Mouse (Mus musculus) R1 (cell line): ENCODE results near the gene Sdsl.

Source experiments
- DNase-seq: peaks from one replicate; pipeline ENCODE4 v3.0.0-alpha.2; 2018; ENCODE audit warnings: low read depth, low spot score

Gene Sdsl

DNA sequence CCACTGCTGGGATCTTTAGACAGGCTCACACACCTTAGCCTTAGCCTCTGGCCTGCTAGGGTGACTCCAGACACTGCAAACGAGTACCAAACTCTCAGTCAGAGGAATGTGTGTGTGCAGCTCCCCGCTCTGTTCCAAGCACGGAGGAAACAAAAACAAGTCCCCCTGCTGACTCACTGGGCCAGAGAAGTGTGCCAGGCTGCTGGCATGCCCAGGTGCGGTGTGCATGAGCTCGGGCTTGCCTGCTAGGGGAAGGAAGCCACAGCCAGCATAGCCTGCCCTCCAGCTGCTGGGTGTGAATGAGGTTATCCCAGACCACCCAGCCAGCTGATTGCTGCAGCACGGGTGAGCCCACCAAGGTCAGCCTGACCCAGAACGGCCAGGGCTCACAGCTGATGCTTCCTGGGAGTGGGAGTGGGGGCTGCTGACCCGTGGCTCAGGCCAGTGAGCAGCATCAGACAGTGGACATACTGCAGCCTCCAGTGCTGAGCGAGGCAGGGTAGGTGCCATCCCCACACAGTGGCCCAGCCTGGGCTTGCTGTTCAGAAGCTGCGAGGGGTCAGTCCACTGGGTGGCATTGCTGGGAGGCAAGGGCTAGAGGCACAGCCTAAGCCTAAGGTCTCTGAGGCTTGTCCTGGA, 22.6 kb upstream of the Sdsl start:
- DNase-seq, result no peak

DNA sequence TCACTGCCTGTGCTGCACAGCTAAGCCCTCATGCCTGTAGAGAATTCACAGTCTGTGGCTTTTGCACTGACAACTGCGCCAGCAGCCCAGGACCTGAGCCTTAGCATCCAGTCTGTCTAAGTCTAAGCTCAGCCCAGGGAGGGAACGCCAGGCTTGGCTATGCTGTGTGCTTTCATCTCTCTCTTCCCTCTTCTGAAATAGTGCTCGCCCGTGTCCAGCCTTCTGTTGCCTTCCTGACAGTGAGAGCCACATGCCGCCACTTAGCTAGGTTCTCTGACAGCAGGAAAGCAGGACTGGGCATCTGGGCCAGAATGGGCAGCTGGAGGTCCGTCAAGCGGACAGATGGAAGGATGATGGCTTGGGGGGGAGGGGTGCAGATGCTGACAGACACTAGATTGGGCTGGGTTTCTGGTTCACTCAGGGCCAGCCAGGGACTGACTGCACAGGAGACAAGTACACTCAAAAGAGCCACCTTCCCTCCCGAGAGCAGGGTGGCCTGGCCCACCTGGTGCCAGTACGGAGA, 21.3 kb upstream of the Sdsl start:
- DNase-seq, result no peak

DNA sequence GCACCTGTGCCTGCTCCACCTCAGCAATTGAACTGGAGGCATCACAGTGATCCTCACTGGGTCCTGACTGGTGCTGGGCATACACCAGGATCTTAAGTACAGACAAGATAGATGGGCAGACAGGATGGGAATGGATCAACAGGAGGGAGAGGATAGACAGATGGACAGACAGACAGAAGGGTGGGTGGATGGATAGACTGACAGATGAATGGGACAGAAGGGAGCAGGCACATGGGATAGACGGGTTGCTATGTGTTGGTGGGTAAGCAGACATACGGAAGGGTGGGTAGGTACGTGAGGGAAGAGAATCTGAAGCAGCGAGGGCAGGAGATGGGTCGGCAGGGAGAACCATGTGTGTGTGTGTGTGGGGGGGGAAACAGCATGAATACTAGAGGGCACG, 20.8 kb upstream of the Sdsl start:
- no peak for DNase-seq

DNA sequence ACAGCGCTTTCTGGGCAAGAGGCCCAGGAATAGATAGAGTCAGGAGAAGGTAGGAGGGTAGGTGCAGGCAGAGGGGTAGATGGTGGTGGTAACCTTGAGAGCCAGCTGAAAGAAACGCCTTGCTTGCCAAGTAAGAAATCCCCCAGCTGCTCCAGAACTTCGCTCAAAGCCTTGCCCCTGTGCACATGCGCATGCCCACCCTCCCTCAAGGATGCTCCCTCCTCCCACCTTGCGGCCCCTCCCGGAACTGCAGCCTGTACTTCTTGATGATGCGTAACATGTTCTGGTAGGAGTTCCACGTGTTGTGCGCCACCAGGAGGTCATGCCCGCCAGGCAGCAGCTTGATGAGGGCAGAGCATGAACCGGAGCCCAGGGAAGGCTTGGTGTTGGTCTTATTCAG, 19.8 kb upstream of the Sdsl start:
- DNase-seq, result peak; percentile 93

DNA sequence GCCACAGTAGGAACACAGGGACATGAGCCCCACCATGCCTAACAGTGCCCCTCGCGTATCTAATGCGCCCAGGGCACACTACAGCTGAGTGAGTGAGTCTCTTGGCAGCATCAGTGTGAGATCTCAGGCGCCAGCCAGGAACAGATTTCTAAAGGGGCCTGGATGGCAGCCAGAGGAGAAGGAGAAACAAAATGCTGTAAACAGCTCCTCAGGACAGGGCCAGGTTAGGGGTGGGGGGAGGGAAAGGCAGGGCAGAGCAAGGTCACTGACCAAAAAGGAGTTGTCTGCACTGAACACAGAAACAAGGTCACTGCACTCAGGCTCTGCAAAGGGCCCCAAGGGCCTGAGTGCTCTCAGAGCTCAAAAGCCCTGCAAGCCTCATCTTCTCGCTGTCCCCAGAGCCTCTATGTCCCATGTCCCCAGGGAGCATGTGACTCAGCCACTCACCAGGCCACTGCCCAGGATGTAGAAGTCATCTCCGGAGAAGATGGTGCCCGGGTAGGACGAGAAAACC, 18.1 kb upstream of the Sdsl start:
- DNase-seq, result no peak

DNA sequence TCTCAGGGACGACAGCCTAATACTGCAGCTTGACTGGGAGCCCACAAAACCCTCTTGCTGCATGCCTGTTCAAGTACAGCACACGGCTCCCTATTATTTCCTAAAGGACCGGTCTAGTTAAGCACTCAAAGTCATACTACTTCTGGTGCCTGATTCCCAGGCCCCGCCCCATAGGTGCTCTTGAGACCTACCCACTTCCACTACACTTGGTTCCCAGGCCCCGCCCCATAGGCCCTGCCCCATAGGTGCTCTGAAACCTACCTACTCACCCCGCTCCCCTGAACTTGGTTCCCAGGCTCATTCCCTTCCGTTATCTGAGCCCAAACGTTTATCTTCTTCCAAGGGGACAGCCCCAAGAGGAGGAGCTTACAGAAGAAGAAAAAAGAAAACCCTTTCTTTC, 15.2 kb upstream of the Sdsl start:
- peak; percentile 47 for DNase-seq

DNA sequence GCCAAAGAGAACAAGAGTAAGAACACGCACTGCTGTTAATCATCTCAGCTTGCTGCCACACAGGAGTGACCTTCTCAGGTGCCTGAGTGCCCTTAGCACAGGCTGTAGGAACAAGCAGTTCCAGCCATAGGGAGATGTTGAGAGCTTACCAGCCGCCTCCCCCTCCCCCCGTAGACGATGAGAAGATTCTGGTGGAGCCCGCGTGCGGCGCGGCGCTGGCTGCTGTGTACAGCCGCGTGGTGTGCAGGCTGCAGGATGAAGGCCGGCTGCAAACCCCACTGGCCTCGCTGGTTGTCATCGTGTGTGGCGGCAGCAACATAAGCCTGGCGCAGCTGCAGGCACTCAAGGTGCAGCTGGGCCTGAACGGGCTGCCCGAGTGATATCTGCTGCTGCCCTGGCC, 10.8 kb upstream of the Sdsl start:
- no peak for DNase-seq

DNA sequence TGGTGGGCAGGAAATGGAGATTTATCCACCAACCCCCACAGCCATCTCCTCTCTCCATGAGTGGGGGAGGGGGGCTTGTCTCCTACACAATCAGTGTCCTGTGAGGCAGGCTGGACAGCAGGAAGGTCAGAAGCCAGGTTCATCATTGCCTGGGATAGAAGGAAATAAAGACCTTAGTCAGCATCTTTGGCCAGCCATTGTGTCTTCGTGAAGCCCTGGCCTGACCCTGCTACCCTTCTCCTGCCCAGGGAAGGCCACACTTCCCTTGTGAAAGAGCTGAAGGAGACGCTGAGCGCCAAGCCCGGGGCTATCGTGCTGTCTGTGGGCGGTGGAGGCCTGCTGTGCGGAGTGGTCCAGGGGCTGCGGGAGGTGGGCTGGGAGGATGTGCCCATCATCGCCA, 8.6 kb upstream of the Sdsl start:
- no peak for DNase-seq

DNA sequence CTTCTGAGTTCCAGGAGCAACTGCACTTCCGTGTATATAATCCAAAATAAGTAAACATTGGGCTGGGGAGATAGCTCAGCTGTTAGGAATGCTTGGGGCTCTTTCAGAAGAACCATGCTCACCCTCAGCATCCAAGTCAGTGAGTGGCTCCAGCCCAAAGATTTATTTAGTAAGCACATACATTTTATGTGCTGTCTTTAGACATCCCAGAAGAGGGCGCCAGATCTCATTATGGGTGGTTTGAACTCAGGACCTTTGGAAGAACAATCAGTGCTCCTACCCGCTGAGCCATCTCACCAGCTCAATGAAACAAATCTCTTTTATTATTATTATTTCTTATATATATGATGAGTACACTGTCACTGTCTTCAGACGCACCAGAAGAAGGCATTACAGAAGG, 6.9 kb upstream of the Sdsl start:
- DNase-seq, result peak; percentile 57

DNA sequence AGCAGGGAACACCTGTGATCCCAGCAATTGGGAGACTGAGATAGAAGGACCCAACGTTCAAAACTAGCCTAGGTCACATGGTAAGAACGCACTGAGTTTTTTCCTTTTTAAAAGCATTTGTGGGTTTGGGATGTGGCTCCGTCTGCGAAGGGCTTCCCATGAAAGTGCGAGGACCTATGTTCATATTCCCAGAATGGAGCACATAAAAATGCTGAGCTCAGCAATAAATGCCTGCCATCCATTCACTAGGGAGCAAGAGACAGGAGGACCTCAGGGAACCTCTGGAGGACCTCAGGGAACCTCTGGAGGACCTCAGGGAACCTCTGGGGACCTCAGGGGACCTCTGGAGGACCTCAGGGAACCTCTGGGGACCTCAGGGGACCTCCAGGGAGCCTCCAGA, 5.4 kb upstream of the Sdsl start:
- no peak for DNase-seq

DNA sequence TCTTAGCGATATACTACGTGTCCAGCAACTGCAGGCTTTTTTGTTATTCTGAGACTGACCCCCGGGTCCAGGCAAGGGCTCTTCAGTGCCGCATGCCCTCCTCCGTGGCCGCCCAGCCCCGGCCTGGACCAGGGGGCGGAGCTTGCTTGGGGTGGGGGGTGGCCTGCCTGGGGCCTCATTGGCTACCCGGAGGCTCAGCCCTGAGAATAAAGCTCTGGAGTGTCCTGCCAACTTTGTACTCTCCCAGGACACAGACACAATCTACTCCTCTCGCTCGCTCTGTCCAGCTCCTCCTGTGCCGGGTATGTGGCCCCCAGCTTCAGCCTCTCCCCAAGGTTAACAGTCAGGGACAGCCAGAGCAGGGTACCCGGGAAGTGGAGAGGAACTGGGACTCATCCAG, 3.7 kb upstream of the Sdsl start, which contains the start of gene Sds:
Gene Sds (plus strand): TSS at position 231 of the 400 bp plus-strand sequence.
- no peak for DNase-seq

DNA sequence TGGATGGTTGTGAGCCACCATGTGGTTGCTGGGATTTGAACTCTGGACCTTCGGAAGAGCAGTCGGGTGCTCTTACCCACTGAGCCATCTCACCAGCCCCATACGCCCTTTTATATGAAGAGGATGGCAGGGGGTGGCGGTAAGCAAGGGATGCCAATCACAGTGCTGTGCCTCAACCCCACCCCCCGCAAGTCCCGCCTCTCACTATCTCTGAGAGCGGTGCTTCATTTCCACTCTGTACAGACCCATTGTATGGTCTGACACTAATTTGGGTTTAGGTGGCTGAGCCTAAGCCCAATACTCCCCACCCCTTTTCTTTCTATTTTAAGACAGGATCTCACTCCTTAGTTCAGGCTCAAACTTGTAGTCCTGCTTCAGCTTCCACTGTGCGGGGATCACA, 3.3 kb upstream of the Sdsl start:
- DNase-seq, result peak; percentile 39

DNA sequence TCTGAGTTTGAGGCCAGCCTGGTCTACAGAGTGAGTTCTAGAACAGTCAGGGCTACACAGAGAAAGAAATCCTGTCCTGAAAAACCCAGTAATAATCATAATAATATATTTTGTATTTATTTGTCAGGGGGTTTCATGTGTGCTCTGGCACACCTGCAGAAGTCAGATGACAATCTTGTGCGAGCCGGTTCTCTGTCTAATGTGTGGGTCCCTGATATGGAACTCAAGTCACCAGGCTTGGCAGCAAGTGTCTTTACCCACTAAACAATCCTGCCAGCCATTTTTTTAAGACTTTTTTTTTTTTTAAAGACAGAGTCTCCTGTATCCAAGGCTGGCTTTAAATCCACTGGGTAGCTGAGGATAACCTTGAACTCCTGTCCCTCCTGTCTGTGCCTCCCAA, 751 bp upstream of the Sdsl start:
- no peak for DNase-seq

DNA sequence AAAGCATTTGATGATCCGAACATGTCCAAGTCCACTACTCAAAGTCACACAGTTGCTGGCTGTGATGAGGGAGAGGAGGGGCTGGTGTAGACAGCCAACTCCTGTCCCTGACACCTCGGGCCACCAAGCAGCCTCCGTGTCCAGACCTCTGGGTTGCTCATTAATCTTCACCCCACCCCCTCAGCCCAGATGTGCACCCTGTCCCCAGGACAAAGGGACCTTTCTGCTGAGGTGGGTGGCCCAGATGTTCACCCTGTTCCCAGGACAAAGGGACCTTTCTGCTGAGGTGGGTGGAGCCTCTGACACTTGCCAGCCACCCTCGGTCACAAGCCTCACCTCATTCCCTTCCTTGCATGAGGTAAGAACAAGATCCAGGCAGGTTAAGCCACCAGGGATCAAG, 1.1 kb downstream of the Sdsl start:
- no peak for DNase-seq

DNA sequence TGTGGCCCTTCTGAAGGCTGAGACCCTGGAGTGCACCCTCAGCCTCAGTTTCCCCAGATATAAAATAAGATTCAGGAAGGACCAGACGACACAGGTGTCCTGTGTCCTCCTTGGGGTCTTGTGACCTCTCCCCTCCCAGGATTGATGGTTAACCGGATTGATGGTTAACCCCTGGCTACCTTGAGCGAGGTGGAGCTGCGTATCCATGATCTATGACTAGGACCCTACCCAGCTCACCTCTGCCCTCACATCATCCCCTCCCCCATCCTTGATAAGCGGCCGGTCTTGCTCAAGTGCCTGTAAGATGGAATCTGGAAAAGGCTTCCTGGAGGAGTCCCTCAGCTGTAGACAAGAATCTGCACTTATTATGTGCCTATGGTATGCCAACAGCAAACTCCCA, 3.8 kb downstream of the Sdsl start:
- DNase-seq, result no peak

DNA sequence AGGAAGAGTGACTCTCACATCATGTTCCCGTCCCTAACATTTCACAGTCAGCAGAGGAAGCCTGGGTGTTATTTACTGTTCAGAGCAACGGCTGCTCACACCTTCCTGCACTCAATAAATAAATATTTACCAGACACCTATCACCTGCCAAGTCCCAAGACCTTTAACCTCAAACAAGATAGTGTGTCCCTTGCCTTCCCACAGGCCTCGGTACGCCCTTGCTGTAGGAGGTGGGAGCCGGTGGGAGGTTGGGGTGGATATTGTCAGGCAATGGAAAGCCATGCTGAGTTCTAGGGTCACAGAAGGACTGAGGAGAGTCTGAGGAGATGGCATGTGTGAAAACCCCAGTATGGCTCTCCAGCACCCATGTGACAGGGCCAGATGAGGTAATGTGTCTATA, 4.3 kb downstream of the Sdsl start:
- no peak for DNase-seq

DNA sequence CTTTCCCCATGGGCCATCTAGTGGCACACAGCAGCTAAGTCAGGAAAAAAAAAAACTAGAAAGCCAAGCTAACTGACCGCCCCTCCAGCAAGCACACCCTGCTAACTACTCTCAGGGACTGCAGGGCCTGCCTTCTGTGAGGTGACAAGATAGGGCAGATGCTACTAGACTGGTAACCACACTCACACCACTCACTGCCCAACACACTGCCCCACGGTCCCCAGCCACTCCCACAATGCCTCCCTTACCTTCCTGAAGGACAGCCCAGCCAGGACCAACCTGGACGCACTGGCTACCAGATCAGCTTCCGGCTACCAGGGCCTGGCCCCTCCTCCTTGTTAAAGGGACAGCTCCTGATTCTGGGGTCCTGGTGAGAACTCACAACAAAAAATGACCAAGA, 5.6 kb downstream of the Sdsl start:
- DNase-seq, result no peak

DNA sequence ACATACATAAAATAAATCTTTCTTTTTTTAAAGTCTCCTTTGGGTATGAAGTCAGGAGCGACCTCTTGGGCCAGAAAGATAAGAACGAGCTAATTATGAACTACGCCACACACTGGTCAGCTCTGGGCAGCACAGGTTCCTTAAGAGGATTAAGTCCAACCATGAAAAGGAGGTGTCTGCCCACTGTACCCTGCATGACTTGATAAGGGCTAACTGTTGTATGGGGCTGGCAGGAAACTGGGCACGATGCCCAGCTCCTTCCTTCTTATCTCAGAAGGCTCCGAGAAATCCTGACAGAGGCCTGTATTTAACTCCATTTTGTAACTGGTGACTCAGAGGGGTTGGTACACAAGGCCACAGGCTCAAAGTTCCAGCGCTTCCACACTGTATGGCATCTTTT, 6.8 kb downstream of the Sdsl start:
- no peak for DNase-seq

DNA sequence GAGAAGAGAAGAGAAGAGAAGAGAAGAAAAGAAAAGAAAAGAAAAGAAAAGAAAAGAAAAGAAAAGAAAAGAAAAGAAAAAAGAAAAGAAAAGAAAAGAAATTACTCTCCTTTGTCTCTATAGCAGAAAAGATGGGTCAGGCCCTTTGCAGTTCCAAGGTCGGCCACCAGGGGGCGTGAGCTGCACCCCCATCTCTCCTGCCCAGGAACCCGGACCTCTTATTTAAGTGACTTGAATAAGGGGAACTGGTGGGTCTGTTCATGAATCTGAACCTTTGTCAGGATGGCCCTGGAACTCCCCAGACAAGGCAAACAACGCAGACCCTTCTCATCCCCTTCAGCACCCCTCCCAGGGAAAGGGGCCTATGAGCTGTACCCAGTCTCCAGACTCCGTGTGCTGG, 7.5 kb downstream of the Sdsl start:
- peak; percentile 68 for DNase-seq

DNA sequence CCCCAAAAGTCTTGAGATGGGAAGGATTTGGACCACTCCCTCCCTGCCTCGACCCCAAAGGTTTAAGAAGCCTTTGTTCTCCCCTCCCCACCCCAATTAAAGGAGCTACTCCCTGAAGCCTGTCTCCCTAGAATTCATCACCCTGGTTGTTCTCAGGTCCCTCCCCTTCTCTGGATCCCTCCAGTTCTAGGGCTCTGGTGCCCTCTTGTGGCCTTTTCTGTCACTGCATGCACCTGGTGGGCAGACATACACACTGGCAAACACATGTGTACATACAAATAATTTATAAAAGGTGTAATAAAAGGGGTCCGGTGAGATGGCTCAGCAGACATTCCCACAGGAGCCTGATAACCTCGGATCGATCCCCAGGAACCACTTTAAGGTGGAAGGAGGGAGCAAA, 8.3 kb downstream of the Sdsl start:
- peak; percentile 82 for DNase-seq

DNA sequence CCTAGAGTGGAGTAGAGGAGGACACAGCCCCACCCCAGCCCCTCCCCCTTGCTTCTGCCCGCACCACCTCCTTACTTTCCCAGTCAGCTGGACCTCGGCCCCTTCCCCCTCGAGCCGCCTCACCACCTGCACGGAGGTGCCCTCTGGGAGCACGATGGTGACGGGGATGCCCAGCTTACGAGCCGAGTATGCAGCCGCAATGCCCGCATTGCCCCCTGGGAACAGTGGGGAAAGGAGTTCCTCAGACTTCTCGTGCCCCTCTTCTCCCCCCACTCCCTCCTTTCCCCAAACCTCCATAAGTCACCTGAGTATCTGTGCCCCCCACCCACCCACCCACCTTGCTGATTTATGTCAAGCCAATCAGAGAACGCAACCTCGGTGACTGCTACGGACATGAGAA, 10.7 kb downstream of the Sdsl start:
- DNase-seq, result no peak

DNA sequence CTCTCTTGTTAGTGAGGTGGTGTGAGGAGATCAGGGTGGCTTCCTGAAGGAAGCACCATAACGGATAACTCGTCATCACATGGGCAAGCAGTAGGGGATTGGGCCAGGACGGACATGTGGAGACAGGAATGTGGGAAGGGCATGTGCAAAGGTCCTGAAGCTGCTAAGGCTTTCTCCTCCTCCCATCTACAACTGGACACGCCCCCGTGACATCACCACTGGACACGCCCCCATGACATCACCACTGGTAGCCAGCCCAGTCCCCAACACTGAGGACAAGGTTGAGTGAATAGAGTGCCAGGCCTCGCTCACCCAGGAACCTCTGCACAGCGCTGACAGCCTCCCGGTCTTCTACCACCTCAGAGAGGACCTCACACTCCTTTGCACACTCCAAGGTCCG, 13.5 kb downstream of the Sdsl start:
- peak; percentile 92 for DNase-seq

DNA sequence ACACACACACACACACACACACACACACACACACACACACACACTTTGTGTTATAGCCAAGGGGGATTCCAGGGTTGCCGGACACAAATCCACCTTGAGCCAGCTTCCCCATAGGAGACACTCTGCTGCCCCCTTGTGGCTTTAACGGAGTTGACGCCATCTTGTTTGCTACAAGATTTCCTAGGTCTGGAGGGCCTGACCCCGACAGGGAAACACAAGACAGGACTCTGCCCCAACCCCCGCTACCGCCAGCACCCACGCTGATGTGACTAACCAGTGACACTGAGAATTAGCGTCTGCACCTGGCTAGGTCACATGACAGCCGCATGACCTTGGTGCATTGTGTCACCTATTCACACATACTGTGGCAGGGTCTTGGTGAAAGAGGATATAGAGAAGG, 15.0 kb downstream of the Sdsl start:
- peak; percentile 93 for DNase-seq
